Mouse (Mus musculus): ENCODE results near the gene Gm5089.

Gene Gm5089

GRCm38 (mm10) chr14:122450496-122451382, at the start of gene Gm5089:
Gm5089 (minus strand) TSS chr14:122451115.
- DNase-seq (ENCODE audit: low spot score) = no peak

DNA sequence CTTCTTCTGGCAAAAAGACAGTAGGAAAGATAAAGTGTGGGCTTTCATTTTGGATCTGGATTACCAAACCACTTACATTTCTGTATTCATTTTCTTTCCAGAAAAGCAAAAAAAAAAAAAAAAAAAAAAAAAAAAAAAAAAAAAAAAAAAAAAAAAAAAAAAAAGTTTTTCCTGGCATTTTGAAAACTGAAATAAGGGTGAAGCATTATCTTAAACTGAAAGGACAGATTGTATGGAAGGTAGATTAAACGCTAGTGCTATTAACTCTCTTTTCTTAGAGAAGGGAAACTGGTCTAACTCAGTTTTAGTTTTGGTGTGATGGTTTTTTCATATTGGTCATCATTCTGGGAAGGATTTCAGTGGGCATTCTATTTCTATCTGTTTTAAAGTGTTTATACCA, 41.1 kb upstream of the Gm5089 start:
- DNase-seq (ENCODE audit: low spot score) = no peak

GRCm38 (mm10) chr14:122491521-122491920, 40.6 kb upstream of the Gm5089 start:
- no peak for DNase-seq (ENCODE audit: low spot score)

DNA sequence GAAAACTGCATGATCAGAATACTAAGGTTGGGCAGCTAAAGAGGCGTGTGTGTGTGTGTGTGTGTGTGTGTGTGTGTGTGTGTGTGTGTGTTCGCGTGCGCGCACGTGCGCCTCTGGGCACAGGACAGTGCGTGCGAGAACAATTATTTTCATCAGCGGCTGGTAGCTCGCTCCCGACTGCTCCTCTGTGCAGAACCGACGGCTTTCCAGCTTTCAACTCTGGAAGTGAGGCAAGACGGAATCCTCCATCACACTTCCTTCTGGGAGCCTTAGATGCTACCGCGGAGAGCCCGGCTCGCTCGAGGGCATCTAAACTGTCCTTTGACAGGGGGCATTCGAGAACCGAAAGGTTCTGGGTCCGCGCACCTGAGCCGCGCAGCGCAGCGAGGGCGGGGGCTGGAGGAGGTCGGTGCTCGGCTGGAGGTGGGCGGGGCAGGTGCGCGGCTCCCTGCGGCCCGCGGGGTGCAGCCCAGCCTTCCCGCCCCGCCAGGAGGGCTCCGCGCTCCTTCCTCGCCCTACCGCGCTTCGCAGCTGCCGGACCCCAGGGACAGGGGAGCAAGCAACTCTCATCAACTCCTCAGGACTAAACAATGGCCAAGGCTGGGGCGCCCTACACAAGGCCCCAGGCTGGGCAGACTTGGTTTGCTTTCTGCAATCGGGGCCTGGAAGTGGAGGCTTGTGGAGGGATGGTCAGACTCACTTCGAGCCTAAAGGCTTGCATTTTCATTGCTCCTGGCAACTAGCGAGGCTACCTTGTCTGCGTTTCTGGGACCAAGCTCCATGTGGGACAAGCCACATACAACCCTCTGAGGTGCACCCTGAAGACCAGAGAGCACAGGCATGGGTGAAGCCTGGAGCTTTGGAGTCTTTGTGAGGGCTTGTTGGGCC, 39.8 kb upstream of the Gm5089 start, which contains the start of gene Gm10837:
Gm10837 (plus strand) TSS at position 146 of the 888 bp plus-strand sequence.
- no peak for DNase-seq (ENCODE audit: low spot score)

- no peak for DNase-seq (ENCODE audit: low spot score)
Measured at GRCm38 (mm10) chr14:122489686-122490414, 38.9 kb upstream of the Gm5089 start.

DNA sequence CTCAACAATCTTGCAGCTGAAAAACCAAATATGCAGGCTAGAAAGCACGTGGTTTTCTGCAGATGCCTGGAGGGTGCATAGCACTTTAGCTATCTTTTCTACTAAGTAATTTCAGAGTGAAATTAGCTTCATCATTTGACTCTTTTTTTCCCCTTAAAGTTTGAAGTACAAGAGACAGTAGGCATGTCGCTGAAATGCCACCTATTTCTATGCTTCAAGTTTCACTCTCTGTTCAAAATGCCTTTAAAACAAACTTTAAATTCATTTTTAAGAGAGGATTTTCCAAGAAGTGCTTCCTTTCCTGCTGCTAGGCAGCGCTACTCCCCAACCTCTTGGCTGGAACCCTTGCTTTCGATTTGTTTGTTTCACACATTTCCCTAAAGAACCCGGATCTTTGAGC, 38.1 kb upstream of the Gm5089 start:
- no peak for DNase-seq (ENCODE audit: low spot score)

DNA sequence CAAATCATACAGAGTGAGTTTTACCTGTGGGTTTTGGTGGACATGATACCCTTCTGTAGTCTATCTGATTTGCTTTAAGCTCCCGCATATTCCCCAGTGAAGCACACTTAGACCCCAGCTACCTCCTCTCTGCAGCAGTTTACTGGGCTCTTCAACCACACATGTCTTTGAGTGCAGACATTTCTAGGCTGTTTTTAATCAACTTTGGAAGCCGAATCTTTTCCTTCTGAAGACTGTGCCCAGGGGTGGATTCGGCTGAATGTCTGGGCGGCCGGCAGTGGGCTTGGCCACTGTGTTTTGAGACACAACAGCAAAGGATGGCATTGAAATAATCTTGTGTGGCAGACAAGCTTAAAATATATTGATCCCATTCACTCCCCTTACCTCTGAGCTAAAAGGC, 36.5 kb upstream of the Gm5089 start:
- no peak for DNase-seq (ENCODE audit: low spot score)

DNA sequence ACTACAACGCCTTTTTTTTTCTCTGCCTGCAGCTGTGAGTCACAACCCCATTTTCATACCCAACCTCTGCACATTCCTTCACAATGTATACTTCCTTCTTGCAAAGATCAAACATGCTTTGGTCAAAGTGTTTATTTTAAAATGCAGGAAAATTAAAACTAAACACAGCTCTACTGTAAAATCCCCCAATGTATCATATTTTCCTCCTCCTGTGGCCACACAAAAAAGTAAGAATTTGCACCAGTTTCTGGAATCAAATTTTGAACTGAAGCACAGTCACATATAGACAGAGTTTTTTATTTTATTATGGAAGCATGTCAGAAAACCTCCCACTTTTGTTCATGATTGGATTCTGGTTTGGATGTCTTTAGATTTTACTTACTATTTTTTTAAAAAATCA, 35.7 kb upstream of the Gm5089 start:
- DNase-seq (ENCODE audit: low spot score) = no peak

- DNase-seq (ENCODE audit: low spot score) = no peak
Measured at GRCm38 (mm10) chr14:122485635-122486181, 34.8 kb upstream of the Gm5089 start.

- no peak for DNase-seq (ENCODE audit: low spot score)
Measured at GRCm38 (mm10) chr14:122484844-122485551, 34.1 kb upstream of the Gm5089 start.

- DNase-seq (ENCODE audit: low spot score) = no peak
Measured at GRCm38 (mm10) chr14:122484458-122484843, 33.5 kb upstream of the Gm5089 start.

- DNase-seq (ENCODE audit: low spot score) = no peak
Measured at GRCm38 (mm10) chr14:122483556-122484421, 32.9 kb upstream of the Gm5089 start.

DNA sequence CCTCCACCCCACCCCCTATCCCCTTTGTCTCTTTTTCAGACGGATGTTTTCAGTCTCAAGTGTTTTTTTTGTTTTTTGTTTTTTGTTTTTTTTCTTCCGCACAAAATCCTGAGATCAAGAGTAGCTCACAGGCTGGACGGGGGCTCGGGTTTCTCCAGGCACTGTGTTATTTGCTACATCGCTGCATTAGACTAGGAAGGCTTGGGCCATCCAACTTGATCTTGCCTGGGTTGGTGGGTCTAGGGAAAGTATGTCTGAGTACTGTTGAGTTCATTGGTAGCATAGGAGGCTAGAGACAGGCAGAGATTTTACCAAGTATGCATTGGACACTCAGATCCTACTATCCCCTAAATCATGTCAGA, 32.1 kb upstream of the Gm5089 start:
- no peak for DNase-seq (ENCODE audit: low spot score)

- DNase-seq (ENCODE audit: low spot score) = no peak
Measured at GRCm38 (mm10) chr14:122482081-122483023, 31.4 kb upstream of the Gm5089 start.

GRCm38 (mm10) chr14:122481181-122481580, 30.3 kb upstream of the Gm5089 start:
- no peak for DNase-seq (ENCODE audit: low spot score)

DNA sequence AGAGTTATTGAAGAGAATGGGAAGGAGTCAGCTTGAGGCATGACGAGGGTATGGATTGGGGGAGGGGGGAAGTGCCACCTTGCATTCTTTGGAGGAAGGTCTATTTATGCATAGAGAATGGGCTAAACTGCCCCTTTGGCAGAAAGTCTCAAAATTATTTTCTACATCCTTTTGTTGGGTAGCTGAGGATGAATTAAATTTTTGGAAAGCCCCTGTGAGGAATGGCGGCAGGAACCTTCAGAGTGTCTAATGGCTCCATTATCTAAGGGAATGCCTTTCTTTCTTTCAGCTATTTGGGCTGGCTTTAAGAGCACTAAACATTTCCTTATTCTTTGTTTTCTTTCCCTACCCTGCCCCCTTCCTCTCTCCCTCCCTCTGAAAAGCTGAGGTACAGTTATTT, 29.4 kb upstream of the Gm5089 start:
- no peak for DNase-seq (ENCODE audit: low spot score)

GRCm38 (mm10) chr14:122479461-122480109, 28.7 kb upstream of the Gm5089 start:
- no peak for DNase-seq (ENCODE audit: low spot score)

DNA sequence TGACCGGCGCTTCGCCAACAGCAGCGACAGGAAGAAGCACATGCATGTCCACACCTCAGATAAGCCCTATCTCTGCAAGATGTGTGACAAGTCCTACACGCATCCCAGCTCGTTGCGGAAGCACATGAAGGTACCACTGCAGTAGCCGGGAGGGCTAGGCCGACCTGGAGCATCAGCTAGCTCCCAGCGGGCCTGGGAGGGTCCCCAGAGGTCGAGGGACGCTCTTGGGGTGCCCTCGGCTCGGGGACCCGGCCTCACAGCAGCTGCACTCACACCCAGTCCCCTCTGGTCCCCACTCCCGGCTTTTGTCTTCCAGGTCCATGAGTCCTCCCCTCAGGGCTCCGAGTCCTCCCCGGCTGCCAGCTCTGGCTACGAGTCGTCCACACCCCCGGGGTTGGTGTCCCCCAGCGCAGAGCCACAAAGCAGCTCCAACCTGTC, 27.7 kb upstream of the Gm5089 start:
- no peak for DNase-seq (ENCODE audit: low spot score)
